Mouse (Mus musculus): Measurements from ENCODE around the gene Mfsd9. TPM values are rescaled to one million over a fixed set of nuclear protein-coding genes. Genes with fewer than 3 reads are reported as not detected.

Gene Mfsd9
- polyA plus RNA-seq, 1 experiment from 2014 or later, result 7.0 TPM

- TF ChIP-seq CTCF (IDR thresholded peaks at IDR 0.05; ENCODE audit: low read depth), result peak; percentile 89
- no peak overlapping the region for H3K9ac ChIP-seq (ENCODE audit: low read depth, low read length)
Observed at GRCm38 (mm10) chr1:40802759-40803158, 12.3 kb upstream of the Mfsd9 start.

GRCm38 (mm10) chr1:40800908-40801307 lies 10.4 kb upstream of the Mfsd9 start:
- no peak overlapping the region for H3K9ac ChIP-seq (ENCODE audit: low read depth, low read length)
- no peaks in the 10 kb centered on the region for H3K36me3 ChIP-seq (ENCODE audit: insufficient read depth, low read length)
- no peak for TF ChIP-seq CTCF (IDR thresholded peaks at IDR 0.05; ENCODE audit: low read depth)
- DNase-seq (ENCODE audit: low spot score) (no peak), ATAC-seq (replicated peaks; ENCODE audit: low FRiP score, low read depth) (no peak)
- H3K27me3 ChIP-seq (ENCODE audit: insufficient read depth, low read length), result no peaks in the 10 kb centered on the region
- H3K4me2 ChIP-seq (ENCODE audit: low read length), result no peak overlapping the region
- WGBS, result 92% methylated on average over 5 of the region's 5 CpGs
- no peaks in the 10 kb centered on the region for H3K4me1 ChIP-seq (replicated peaks; ENCODE audit: insufficient read depth, low read length)
- no peak overlapping the region for H3K4me3 ChIP-seq (replicated peaks; ENCODE audit: low read depth, low read length)
- H3K27ac ChIP-seq, result no peak overlapping the region
- no peaks in the 10 kb centered on the region for H3K9me3 ChIP-seq (replicated peaks; ENCODE audit: low read length)

More at GRCm38 (mm10) chr1:40802759-40803158, 12.3 kb upstream of the Mfsd9 start:
- H3K27me3 ChIP-seq (ENCODE audit: insufficient read depth, low read length), result no peaks in the 10 kb centered on the region
- no peak overlapping the region for H3K4me2 ChIP-seq (ENCODE audit: low read length)
- no peak overlapping the region for H3K27ac ChIP-seq
- DNase-seq (ENCODE audit: low spot score) (peak; percentile 71), ATAC-seq (replicated peaks; ENCODE audit: low FRiP score, low read depth) (no peak)
- no peaks in the 10 kb centered on the region for H3K9me3 ChIP-seq (replicated peaks; ENCODE audit: low read length)
- H3K4me3 ChIP-seq (replicated peaks; ENCODE audit: low read depth, low read length), result no peak overlapping the region
- H3K36me3 ChIP-seq (ENCODE audit: insufficient read depth, low read length), result no peaks in the 10 kb centered on the region
- 23% methylated on average over 3 of the region's 3 CpGs for WGBS
- H3K4me1 ChIP-seq (replicated peaks; ENCODE audit: insufficient read depth, low read length), result no peaks in the 10 kb centered on the region

GRCm38 (mm10) chr1:40799121-40799520 lies 8.6 kb upstream of the Mfsd9 start:
- TF ChIP-seq CTCF (IDR thresholded peaks at IDR 0.05; ENCODE audit: low read depth), result no peak
- H3K4me2 ChIP-seq (ENCODE audit: low read length), result no peak overlapping the region
- no peaks in the 10 kb centered on the region for H3K36me3 ChIP-seq (ENCODE audit: insufficient read depth, low read length)
- H3K9ac ChIP-seq (ENCODE audit: low read depth, low read length), result no peak overlapping the region
- H3K4me3 ChIP-seq (replicated peaks; ENCODE audit: low read depth, low read length), result no peak overlapping the region
- WGBS, result 86% methylated on average over 8 of the region's 8 CpGs
- no peak overlapping the region for H3K27ac ChIP-seq
- ATAC-seq (replicated peaks; ENCODE audit: low FRiP score, low read depth) (no peak), DNase-seq (ENCODE audit: low spot score) (no peak)
- H3K27me3 ChIP-seq (ENCODE audit: insufficient read depth, low read length), result no peaks in the 10 kb centered on the region
- H3K4me1 ChIP-seq (replicated peaks; ENCODE audit: insufficient read depth, low read length), result no peaks in the 10 kb centered on the region
- H3K9me3 ChIP-seq (replicated peaks; ENCODE audit: low read length), result no peaks in the 10 kb centered on the region

GRCm38 (mm10) chr1:40797348-40797747 lies 6.9 kb upstream of the Mfsd9 start:
- TF ChIP-seq CTCF (IDR thresholded peaks at IDR 0.05; ENCODE audit: low read depth), result peak; percentile 85

GRCm38 (mm10) chr1:40795508-40795907 lies 5.0 kb upstream of the Mfsd9 start:
- H3K4me1 ChIP-seq (replicated peaks; ENCODE audit: insufficient read depth, low read length), result 0 out of 2 replicates have a peak, but pooled peaks cover 4% of the 10 kb centered on the region
- H3K36me3 ChIP-seq (ENCODE audit: insufficient read depth, low read length), result no peaks in the 10 kb centered on the region
- H3K27me3 ChIP-seq (ENCODE audit: insufficient read depth, low read length), result no peaks in the 10 kb centered on the region
- H3K9me3 ChIP-seq (replicated peaks; ENCODE audit: low read length), result no peaks in the 10 kb centered on the region
- H3K4me3 ChIP-seq (replicated peaks; ENCODE audit: low read depth, low read length), result no peak overlapping the region
- no peak for ATAC-seq (replicated peaks; ENCODE audit: low FRiP score, low read depth)
- no peak overlapping the region for H3K4me2 ChIP-seq (ENCODE audit: low read length)
- WGBS, result 100% methylated on average over 1 of the region's 1 CpGs
- no peak for DNase-seq (ENCODE audit: low spot score)
- TF ChIP-seq CTCF (IDR thresholded peaks at IDR 0.05; ENCODE audit: low read depth), result no peak
- no peak overlapping the region for H3K9ac ChIP-seq (ENCODE audit: low read depth, low read length)
- no peak overlapping the region for H3K27ac ChIP-seq

More at GRCm38 (mm10) chr1:40797348-40797747, 6.9 kb upstream of the Mfsd9 start:
- Histone ChIP-seq H3K4me3 (replicated peaks; ENCODE audit: low read depth, low read length) (no peak overlapping the region), H3K9ac (ENCODE audit: low read depth, low read length) (no peak overlapping the region), H3K27ac (no peak overlapping the region), H3K9me3 (replicated peaks; ENCODE audit: low read length) (no peaks in the 10 kb centered on the region), H3K36me3 (ENCODE audit: insufficient read depth, low read length) (no peaks in the 10 kb centered on the region), H3K27me3 (ENCODE audit: insufficient read depth, low read length) (no peaks in the 10 kb centered on the region), H3K4me2 (ENCODE audit: low read length) (no peak overlapping the region), H3K4me1 (replicated peaks; ENCODE audit: insufficient read depth, low read length) (no peaks in the 10 kb centered on the region)
- no peak for ATAC-seq (replicated peaks; ENCODE audit: low FRiP score, low read depth)
- DNase-seq (ENCODE audit: low spot score), result peak; percentile 71
- WGBS, result 24% methylated on average over 5 of the region's 5 CpGs

GRCm38 (mm10) chr1:40789666-40790233 lies 737 bp downstream of the Mfsd9 start:
- no peak for TF ChIP-seq CTCF (IDR thresholded peaks at IDR 0.05; ENCODE audit: low read depth)
- Histone ChIP-seq H3K27me3 (ENCODE audit: insufficient read depth, low read length) (no peaks in the 10 kb centered on the region), H3K27ac (peak overlapping the region; percentile 19; the same call in 1 of the 2 replicates), H3K4me1 (replicated peaks; ENCODE audit: insufficient read depth, low read length) (0 out of 2 replicates have a peak, but pooled peaks cover 4% of the 10 kb centered on the region), H3K4me3 (replicated peaks; ENCODE audit: low read depth, low read length) (peak overlapping the region; percentile 66), H3K9ac (ENCODE audit: low read depth, low read length) (peak overlapping the region; percentile 67; the same call in 1 of the 2 replicates), H3K36me3 (ENCODE audit: insufficient read depth, low read length) (no peaks in the 10 kb centered on the region), H3K4me2 (ENCODE audit: low read length) (peak overlapping the region; percentile 55), H3K9me3 (replicated peaks; ENCODE audit: low read length) (no peaks in the 10 kb centered on the region)
- DNase-seq (ENCODE audit: low spot score) (peak; percentile 20), ATAC-seq (replicated peaks; ENCODE audit: low FRiP score, low read depth) (no peak)
- WGBS, result 33% methylated on average over 5 of the region's 5 CpGs
